Mouse (Mus musculus) urinary bladder, postnatal 36 days (tissue): ENCODE data around the gene Gimap5.

Source experiments
- DNase-seq, 2 experiments: peaks; one replicate each; pipeline ENCODE4 v3.0.0; 2022; ENCODE audit warnings: low spot score in 2 of 2, mixed read lengths in 1 of 2

Gene Gimap5

GRCm38 (mm10) chr6:48739780-48740055, 6.3 kb upstream of the Gimap5 start:
- DNase-seq, result no peak

GRCm38 (mm10) chr6:48740501-48741169, 5.4 kb upstream of the Gimap5 start:
- no peak for DNase-seq

GRCm38 (mm10) chr6:48741273-48741672, 4.7 kb upstream of the Gimap5 start:
- DNase-seq, result no peak

- no peak for DNase-seq
These were observed 4.2 kb upstream of the Gimap5 start for GRCm38 (mm10) chr6:48741711-48742206.

GRCm38 (mm10) chr6:48742422-48743351, 3.3 kb upstream of the Gimap5 start:
- DNase-seq, result no peak

- DNase-seq, result no peak
These were observed 507 bp upstream of the Gimap5 start for GRCm38 (mm10) chr6:48745490-48745889.

GRCm38 (mm10) chr6:48747091-48747966, 1.3 kb downstream of the Gimap5 start:
- DNase-seq, result no peak

GRCm38 (mm10) chr6:48763567-48764270, 17.7 kb downstream of the Gimap5 start:
- no peak for DNase-seq

- DNase-seq, result no peak
These were observed 18.5 kb downstream of the Gimap5 start for GRCm38 (mm10) chr6:48764496-48764895.

- DNase-seq, result no peak
These were observed 22.3 kb downstream of the Gimap5 start for GRCm38 (mm10) chr6:48768178-48768869.

- DNase-seq, result no peak
These were observed 22.9 kb downstream of the Gimap5 start for GRCm38 (mm10) chr6:48768933-48769332.

GRCm38 (mm10) chr6:48770696-48771095, 24.7 kb downstream of the Gimap5 start, which contains the start of gene Gimap3:
Gene Gimap3, minus strand, starts transcription at chr6:48770851.
- DNase-seq, result no peak

GRCm38 (mm10) chr6:48772030-48772429, 26.0 kb downstream of the Gimap5 start:
- DNase-seq, result peak; percentile 69 to 82

- DNase-seq, result no peak
These were observed 38.4 kb downstream of the Gimap5 start for GRCm38 (mm10) chr6:48784406-48784805.

- peak in 1 of 2 experiments; percentile 24 for DNase-seq
These were observed 39.2 kb downstream of the Gimap5 start for GRCm38 (mm10) chr6:48785189-48785588.

- no peak for DNase-seq
These were observed 39.6 kb downstream of the Gimap5 start for GRCm38 (mm10) chr6:48785601-48786000.

GRCm38 (mm10) chr6:48787867-48788266, 41.9 kb downstream of the Gimap5 start:
- no peak for DNase-seq

GRCm38 (mm10) chr6:48801897-48802296, 55.9 kb downstream of the Gimap5 start:
- DNase-seq, result no peak

- no peak for DNase-seq
These were observed 57.5 kb downstream of the Gimap5 start for GRCm38 (mm10) chr6:48803406-48804051.
